Mouse (Mus musculus): ENCODE data around the gene Ifitm6. TPM values are rescaled to one million over a fixed set of nuclear protein-coding genes. Genes with fewer than 3 reads are reported as not detected.
"Not testable (repeated sequence)": the region's sequence is repeated elsewhere in the genome, so short reads cannot be mapped to it uniquely, and the experiment has no call there.

The Ifitm6 gene
- total and polyA plus RNA-seq, 2 experiments from 2014 or later: 0.34 to 2.0 TPM

DNA sequence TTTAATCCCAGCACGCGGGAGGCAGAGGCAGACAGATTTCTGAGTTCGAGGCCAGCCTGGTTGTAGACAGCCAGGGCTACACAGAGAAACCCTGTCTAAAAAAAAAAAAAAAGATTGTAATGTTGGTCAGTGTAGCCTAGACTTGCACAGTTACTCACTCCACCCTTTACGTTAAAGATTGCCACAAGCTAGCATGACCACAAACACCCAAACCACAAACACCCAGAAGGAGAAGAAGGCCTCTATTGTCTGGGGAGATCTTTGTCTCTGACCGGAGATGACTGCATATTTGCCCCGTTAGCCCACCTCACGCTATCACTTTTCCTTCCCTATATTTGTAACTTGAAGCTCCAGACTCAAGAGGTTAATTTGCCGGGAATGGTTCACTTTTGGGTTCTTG, 36.0 kb downstream of the Ifitm6 start:
- Histone ChIP-seq H3K27ac (ENCODE audit: low read depth, low read length) (no peak overlapping the region), H3K4me2 (ENCODE audit: low read depth) (no peak overlapping the region), H3K4me1 (ENCODE audit: insufficient read depth) (no peaks in the 10 kb centered on the region), H3K9ac (no peak overlapping the region), H3K36me3 (ENCODE audit: insufficient read depth) (no peaks in the 10 kb centered on the region), H3K4me3 (ENCODE audit: low read depth, low read length) (no peak overlapping the region), H3K9me3 (ENCODE audit: low read length) (no peaks in the 10 kb centered on the region), H3K27me3 (ENCODE audit: insufficient read depth, low read length) (no peaks in the 10 kb centered on the region)
- ATAC-seq: no peak
- TF ChIP-seq CTCF (IDR thresholded peaks at IDR 0.05; ENCODE audit: low read depth): no peak
- DNase-seq: no peak
- 95% methylated on average over 8 of the region's 8 CpGs for WGBS

DNA sequence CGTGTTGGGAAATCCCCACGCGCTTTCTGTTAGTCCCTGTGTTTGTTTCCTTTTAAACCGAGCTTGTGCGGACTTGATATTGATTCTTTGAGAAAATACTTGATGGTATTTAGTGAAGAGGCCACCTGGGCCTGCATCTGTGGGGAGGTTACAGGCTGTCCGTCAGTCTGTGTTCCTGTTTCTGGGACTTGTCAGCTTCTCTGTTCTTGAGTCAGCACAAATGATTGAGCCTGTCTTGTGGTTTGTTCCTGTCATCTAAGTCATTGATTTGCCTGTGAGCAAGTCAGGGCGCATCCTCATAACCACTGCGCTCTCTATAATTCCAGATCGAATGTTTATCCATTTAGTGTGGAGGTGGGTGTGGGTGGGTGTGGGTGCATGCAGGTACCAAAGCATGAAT, 41.0 kb downstream of the Ifitm6 start:
- WGBS: 94% methylated on average over 9 of the region's 9 CpGs
- H3K9ac ChIP-seq; H3K27me3 ChIP-seq (ENCODE audit: insufficient read depth, low read length); DNase-seq; H3K9me3 ChIP-seq (ENCODE audit: low read length); ATAC-seq; H3K27ac ChIP-seq (ENCODE audit: low read depth, low read length); H3K4me3 ChIP-seq (ENCODE audit: low read depth, low read length); H3K4me2 ChIP-seq (ENCODE audit: low read depth); H3K4me1 ChIP-seq (ENCODE audit: insufficient read depth); H3K36me3 ChIP-seq (ENCODE audit: insufficient read depth): not testable (repeated sequence)

DNA sequence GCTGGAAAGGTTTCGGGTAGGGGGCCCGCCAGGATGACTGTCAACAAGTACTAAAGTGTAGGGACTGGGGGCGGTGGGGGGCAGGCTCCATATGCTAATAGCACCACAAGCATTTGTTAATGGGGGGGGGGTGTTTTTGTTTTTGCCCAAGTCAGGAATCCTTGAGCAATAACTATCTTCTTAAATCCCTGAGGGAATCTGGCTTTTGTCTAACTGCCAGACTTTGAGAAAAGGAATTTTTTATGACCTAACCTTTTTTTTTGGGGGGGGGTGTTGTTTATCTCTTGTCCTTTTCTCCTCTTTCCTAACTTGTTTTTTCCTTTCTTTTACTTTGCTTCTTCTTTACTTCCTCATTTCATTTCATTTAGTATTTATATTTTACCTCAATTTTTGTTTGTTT, 42.3 kb downstream of the Ifitm6 start:
- H3K9ac ChIP-seq: no peak overlapping the region
- H3K9me3 ChIP-seq (ENCODE audit: low read length): no peaks in the 10 kb centered on the region
- H3K27me3 ChIP-seq (ENCODE audit: insufficient read depth, low read length): no peaks in the 10 kb centered on the region
- H3K27ac ChIP-seq (ENCODE audit: low read depth, low read length): no peak overlapping the region
- H3K4me1 ChIP-seq (ENCODE audit: insufficient read depth): no peaks in the 10 kb centered on the region
- no peak for TF ChIP-seq CTCF (IDR thresholded peaks at IDR 0.05; ENCODE audit: low read depth)
- H3K36me3 ChIP-seq (ENCODE audit: insufficient read depth): no peaks in the 10 kb centered on the region
- no peak overlapping the region for H3K4me2 ChIP-seq (ENCODE audit: low read depth)
- WGBS: 32% methylated on average over 3 of the region's 3 CpGs
- no peak overlapping the region for H3K4me3 ChIP-seq (ENCODE audit: low read depth, low read length)
- ATAC-seq (no peak), DNase-seq (no peak)

DNA sequence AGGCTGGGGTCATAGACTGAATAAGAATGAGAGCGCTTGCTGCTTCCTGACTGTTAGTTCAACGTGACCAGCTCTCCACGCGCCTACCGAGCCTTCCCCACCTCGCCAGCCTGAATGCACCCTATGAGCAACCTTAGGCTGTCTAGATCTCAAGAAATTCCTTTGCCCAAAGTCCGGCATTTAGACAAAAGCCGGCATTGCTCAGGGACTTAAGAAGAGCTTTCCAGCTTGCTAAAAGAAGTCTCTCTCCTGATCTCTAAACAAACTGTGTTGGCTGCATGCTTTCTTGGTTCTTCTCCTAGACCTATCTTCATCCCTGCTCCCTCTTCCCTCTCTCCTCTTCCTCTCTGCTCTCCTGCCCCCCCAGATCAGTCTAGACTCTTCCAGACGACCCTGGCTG, 42.8 kb downstream of the Ifitm6 start:
- Histone ChIP-seq H3K9me3 (ENCODE audit: low read length) (no peaks in the 10 kb centered on the region), H3K4me3 (ENCODE audit: low read depth, low read length) (no peak overlapping the region), H3K4me2 (ENCODE audit: low read depth) (no peak overlapping the region), H3K4me1 (ENCODE audit: insufficient read depth) (no peaks in the 10 kb centered on the region), H3K27ac (ENCODE audit: low read depth, low read length) (no peak overlapping the region), H3K36me3 (ENCODE audit: insufficient read depth) (no peaks in the 10 kb centered on the region), H3K9ac (no peak overlapping the region), H3K27me3 (ENCODE audit: insufficient read depth, low read length) (no peaks in the 10 kb centered on the region)
- ATAC-seq: no peak
- TF ChIP-seq CTCF (IDR thresholded peaks at IDR 0.05; ENCODE audit: low read depth): no peak
- DNase-seq: no peak
- 19% methylated on average over 9 of the region's 9 CpGs for WGBS

DNA sequence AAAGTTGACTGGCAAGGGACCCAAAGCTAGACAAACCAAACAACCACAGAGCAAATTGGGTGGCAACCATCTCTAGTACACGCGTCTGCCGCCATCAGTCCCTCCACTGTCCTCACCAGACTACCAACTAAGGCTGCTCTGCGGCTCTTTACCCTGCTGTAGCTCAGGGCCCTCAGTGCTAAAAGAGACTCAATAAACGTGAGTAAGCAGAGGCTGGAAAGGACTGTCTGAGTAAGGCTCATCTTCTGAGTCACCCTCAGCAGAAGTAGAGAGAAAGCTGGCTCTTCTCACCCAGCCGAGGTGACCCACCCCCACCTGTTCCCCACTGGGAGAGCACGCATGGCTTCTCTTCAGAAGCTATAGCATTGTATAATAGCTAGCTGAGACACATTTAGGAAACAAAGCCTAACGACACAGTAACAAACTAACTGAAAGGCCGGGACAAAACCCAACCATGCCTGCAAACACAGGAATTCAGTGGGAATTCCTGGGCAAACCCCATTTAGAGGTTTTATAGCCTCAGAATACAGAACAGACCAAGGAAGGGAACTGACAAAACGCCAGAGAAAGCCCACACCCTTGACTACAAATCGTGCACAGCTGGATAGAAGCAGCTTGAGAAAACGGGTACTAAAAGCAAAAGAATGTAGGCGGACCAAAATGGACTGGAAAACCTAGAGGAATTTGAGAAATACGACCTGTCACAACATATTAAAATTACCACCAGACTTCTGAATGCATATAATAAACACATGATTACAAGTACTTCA, 44.1 kb downstream of the Ifitm6 start:
- Histone ChIP-seq H3K9ac (no peak overlapping the region), H3K27ac (ENCODE audit: low read depth, low read length) (no peak overlapping the region), H3K4me2 (ENCODE audit: low read depth) (no peak overlapping the region), H3K36me3 (ENCODE audit: insufficient read depth) (no peaks in the 10 kb centered on the region), H3K4me1 (ENCODE audit: insufficient read depth) (no peaks in the 10 kb centered on the region), H3K4me3 (ENCODE audit: low read depth, low read length) (no peak overlapping the region), H3K9me3 (ENCODE audit: low read length) (no peaks in the 10 kb centered on the region), H3K27me3 (ENCODE audit: insufficient read depth, low read length) (no peaks in the 10 kb centered on the region)
- TF ChIP-seq CTCF (IDR thresholded peaks at IDR 0.05; ENCODE audit: low read depth): no peak
- DNase-seq (no peak), ATAC-seq (no peak)
- WGBS: 20% methylated on average over 14 of the region's 14 CpGs

DNA sequence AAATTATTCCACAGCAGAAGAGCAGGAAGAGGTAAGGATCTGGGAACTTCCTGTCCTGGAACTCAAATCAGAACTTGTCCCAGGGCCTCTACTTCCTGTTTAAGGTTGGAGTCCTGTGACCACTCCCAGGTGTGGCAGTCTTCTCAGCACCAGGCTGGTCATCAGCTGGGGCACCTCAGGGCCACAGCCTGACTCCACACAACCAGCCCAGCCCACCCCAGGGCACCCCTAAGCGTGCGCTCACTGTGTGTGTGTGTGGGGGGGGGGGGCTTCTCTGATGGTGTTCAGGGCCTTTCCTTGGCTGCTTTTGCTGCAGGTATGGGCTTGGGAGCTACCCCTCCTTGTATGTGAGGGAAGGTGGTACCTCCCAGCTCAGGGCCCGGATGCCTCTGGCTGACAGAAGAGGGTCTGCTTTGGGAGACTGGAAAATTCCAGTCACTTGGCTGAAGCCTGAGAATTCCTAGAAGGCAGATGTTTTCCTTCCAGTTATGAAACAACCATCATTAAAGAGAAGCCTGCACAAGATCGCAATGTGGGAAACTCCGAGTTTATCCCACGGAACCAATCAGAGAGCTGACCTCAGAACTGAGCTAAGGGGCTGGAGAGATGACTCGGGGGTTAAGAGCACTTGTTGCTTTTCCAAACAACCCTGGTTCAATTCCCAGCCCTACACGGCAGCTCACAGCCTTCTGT, 46.1 kb downstream of the Ifitm6 start:
- Histone ChIP-seq H3K27ac (ENCODE audit: low read depth, low read length) (no peak overlapping the region), H3K4me1 (ENCODE audit: insufficient read depth) (no peaks in the 10 kb centered on the region), H3K27me3 (ENCODE audit: insufficient read depth, low read length) (no peaks in the 10 kb centered on the region), H3K4me3 (ENCODE audit: low read depth, low read length) (no peak overlapping the region), H3K4me2 (ENCODE audit: low read depth) (no peak overlapping the region), H3K9ac (no peak overlapping the region), H3K9me3 (ENCODE audit: low read length) (no peaks in the 10 kb centered on the region), H3K36me3 (ENCODE audit: insufficient read depth) (no peaks in the 10 kb centered on the region)
- WGBS: 87% methylated on average over 8 of the region's 8 CpGs
- ATAC-seq (no peak), DNase-seq (no peak)
- TF ChIP-seq CTCF (IDR thresholded peaks at IDR 0.05; ENCODE audit: low read depth): no peak

DNA sequence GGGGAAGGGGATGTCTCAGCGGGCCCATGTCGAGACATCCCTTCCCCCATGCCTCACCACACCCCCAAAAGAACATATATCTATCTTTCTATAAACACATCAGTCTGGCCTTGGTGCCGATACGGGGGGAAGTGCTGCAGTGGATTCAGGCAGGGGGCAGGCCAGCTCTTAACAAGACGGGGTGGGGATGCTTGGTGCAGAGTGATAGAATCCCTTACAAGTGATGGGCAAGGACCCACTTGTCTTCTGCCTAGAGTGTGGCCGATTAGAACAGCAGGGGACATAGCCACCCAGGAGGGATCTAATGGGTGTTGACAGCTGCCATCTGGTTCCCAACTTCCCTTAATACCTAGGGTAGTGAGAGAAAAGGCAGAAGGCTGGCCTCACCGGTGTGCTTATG, 46.8 kb downstream of the Ifitm6 start:
- no peak for ATAC-seq
- H3K27ac ChIP-seq (ENCODE audit: low read depth, low read length): no peak overlapping the region
- H3K27me3 ChIP-seq (ENCODE audit: insufficient read depth, low read length): no peaks in the 10 kb centered on the region
- H3K4me1 ChIP-seq (ENCODE audit: insufficient read depth): no peaks in the 10 kb centered on the region
- no peaks in the 10 kb centered on the region for H3K9me3 ChIP-seq (ENCODE audit: low read length)
- H3K4me2 ChIP-seq (ENCODE audit: low read depth): no peak overlapping the region
- H3K4me3 ChIP-seq (ENCODE audit: low read depth, low read length): no peak overlapping the region
- TF ChIP-seq CTCF (IDR thresholded peaks at IDR 0.05; ENCODE audit: low read depth): no peak
- no peak for DNase-seq
- no peak overlapping the region for H3K9ac ChIP-seq
- H3K36me3 ChIP-seq (ENCODE audit: insufficient read depth): no peaks in the 10 kb centered on the region
- WGBS: 53% methylated on average over 7 of the region's 7 CpGs

DNA sequence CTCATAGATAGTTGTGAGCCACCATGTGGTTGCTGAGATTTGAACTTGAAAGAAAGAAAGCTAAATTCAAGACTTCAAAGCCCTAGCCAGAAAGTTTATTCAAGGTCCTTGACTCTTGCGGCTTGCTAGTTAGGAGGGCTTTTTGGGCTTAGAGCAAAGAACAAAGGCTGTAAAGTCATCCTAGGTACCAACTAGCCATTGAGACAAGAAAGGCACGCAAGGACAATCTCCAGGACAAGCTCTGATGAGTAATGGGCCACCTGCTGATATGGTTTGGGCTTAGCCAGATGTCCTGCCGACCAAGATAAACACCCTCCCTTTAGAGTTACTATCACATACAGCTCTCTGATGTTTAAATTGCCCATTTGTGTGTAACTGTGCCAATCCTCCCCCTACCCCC, 49.0 kb downstream of the Ifitm6 start:
- not testable (repeated sequence) for H3K4me1 ChIP-seq (ENCODE audit: insufficient read depth); H3K9me3 ChIP-seq (ENCODE audit: low read length); H3K4me3 ChIP-seq (ENCODE audit: low read depth, low read length); H3K27me3 ChIP-seq (ENCODE audit: insufficient read depth, low read length); H3K4me2 ChIP-seq (ENCODE audit: low read depth); H3K36me3 ChIP-seq (ENCODE audit: insufficient read depth); H3K9ac ChIP-seq; H3K27ac ChIP-seq (ENCODE audit: low read depth, low read length); ATAC-seq; DNase-seq
- WGBS: 22% methylated on average over 3 of the region's 3 CpGs

All from forebrain, postnatal 0 days (tissue).